24 mouse cellular contexts compared by ENCODE assay signal in the genomic region with DNA sequence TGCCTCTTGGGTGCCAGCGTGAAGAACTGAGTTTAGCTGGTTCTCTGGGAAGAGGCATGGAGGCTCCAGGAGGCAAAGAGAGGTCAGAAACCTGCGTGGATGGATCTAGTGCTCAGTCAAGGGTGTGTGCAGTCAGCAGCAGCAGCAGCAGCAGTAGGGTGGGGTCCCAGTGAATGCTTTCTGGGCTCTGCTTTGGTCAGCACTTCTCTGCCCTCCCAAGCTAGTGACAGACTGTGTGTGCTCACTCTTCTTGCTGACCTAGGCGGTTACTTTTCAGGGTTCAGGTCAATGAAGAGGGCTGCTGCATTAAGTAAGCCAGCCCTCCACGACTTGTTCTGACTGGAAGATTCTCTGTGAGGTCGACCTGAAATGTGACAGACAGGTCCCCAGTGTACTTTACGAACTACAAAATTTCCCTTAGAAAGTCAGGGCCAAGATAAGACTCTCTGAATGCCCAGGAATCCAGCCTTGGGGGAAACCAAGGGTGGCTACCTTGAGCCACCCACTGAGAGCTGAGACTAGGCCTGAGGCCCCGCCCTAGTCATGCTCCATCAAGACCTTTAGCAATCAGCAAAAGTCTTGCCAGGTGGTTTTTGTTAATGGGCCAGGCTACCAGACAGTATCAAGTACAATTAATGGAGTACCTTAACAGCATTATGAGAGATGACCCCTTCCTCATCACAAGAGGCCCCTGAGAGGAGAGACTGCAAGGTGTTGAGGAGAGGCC.
DNase-seq lines count a peak whose midpoint lies in the region; ATAC-seq and TF ChIP-seq lines count a peak whose summit lies in the region.
"Had no signal": no experiment of that assay in that cellular context is flagged by ENCODE, and none has a peak within 500 bp of the region (broad histone marks: within the 10 kb centered on the region; RNA-seq: fewer than 3 reads in every experiment).

No protein-coding gene starts in this region.

- WGBS in kidney, adult 2 months: 68% methylated on average over 7 of the region's 7 CpGs
- WGBS in kidney, embryonic 16.5 days: 62% methylated on average over 7 of the region's 7 CpGs
- WGBS in kidney, embryonic 15.5 days: 69% methylated on average over 7 of the region's 7 CpGs

- H3K36me3 ChIP-seq in kidney, adult 2 months (ENCODE audit: control insufficient read depth, insufficient read depth, low read length): no peaks in the 10 kb centered on the region
- no peaks in the 10 kb centered on the region for H3K36me3 ChIP-seq in kidney, embryonic 16.5 days (ENCODE audit: insufficient read depth, low read length)
- H3K36me3 ChIP-seq in kidney, embryonic 15.5 days: no peaks in the 10 kb centered on the region
- no peaks in the 10 kb centered on the region for H3K36me3 ChIP-seq in ES-E14 (ENCODE audit: control insufficient read depth, insufficient read depth, low read length, poor library complexity, severe bottlenecking)
- H3K36me3 ChIP-seq: embryonic facial prominence, embryonic 12.5 days; embryonic facial prominence, embryonic 15.5 days; G1E; hindbrain, embryonic 12.5 days; hindbrain, embryonic 15.5 days had no signal

- no peak overlapping the region for H3K4me3 ChIP-seq in kidney, adult 2 months (ENCODE audit: insufficient read depth, low read depth, low read length)
- H3K4me3 ChIP-seq in kidney, embryonic 16.5 days (ENCODE audit: low read length): no peak overlapping the region
- H3K4me3 ChIP-seq in kidney, embryonic 15.5 days (replicated peaks): no peak overlapping the region
- H3K4me3 ChIP-seq in ES-E14 (ENCODE audit: insufficient read depth in 1 of 2, low read depth in 1 of 2, low read length in 2 of 2, poor library complexity in 1 of 2, severe bottlenecking in 1 of 2): no peak overlapping the region
- H3K4me3 ChIP-seq: embryonic facial prominence, embryonic 12.5 days; embryonic facial prominence, embryonic 15.5 days; gastrocnemius, adult 2 months; hindbrain, embryonic 12.5 days; hindbrain, embryonic 15.5 days had no signal

- no peak for TF ChIP-seq POLR2A in kidney, adult 2 months (IDR thresholded peaks at IDR 0.05; ENCODE audit: low read depth, low read length)

- H3K4me1 ChIP-seq in kidney, adult 2 months (ENCODE audit: control insufficient read depth, insufficient read depth, low read length): peaks cover 11% of the 10 kb centered on the region
- H3K4me1 ChIP-seq in kidney, embryonic 16.5 days (ENCODE audit: insufficient read depth, low read length): peaks cover 32% of the 10 kb centered on the region
- peaks cover 52% of the 10 kb centered on the region for H3K4me1 ChIP-seq in kidney, embryonic 15.5 days
- peaks cover 0 to 6% of the 10 kb centered on the region in 2 experiments; a peak in 2 of 4 replicates for H3K4me1 ChIP-seq in ES-E14 (ENCODE audit: control insufficient read depth in 2 of 2, insufficient read depth in 2 of 2, low read length in 2 of 2, poor library complexity in 1 of 2)

- H3K4me2 ChIP-seq in kidney, embryonic 16.5 days (replicated peaks; ENCODE audit: low read depth, low read length): no peak overlapping the region
- no peak overlapping the region for H3K4me2 ChIP-seq in kidney, embryonic 15.5 days
- H3K4me2 ChIP-seq: embryonic facial prominence, embryonic 12.5 days; embryonic facial prominence, embryonic 15.5 days; heart, embryonic 11.5 days; hindbrain, embryonic 12.5 days; hindbrain, embryonic 15.5 days had no signal

- H3K9me3 ChIP-seq in kidney, embryonic 16.5 days (ENCODE audit: low read length): no peaks in the 10 kb centered on the region
- H3K9me3 ChIP-seq in kidney, embryonic 15.5 days (replicated peaks): no peaks in the 10 kb centered on the region
- no peaks in the 10 kb centered on the region for H3K9me3 ChIP-seq in ES-E14 (ENCODE audit: control insufficient read depth, insufficient read depth, low read depth, low read length)
- H3K9me3 ChIP-seq: embryonic facial prominence, embryonic 12.5 days; embryonic facial prominence, embryonic 15.5 days; hindbrain, embryonic 12.5 days; hindbrain, embryonic 15.5 days had no signal

- H3K27me3 ChIP-seq in kidney, adult 2 months (replicated peaks; ENCODE audit: control insufficient read depth, insufficient read depth, low read length): no peaks in the 10 kb centered on the region; the same call in 1 of the 2 replicates
- 0 out of 2 replicates have a peak, but pooled peaks cover under 1% of the 10 kb centered on the region for H3K27me3 ChIP-seq in kidney, embryonic 16.5 days (ENCODE audit: insufficient read depth, low read length)
- H3K27me3 ChIP-seq in kidney, embryonic 15.5 days: 0 out of 2 replicates have a peak, but pooled peaks cover under 1% of the 10 kb centered on the region
- H3K27me3 ChIP-seq: embryonic facial prominence, embryonic 12.5 days; embryonic facial prominence, embryonic 15.5 days; hindbrain, embryonic 15.5 days had no signal

- in situ Hi-C loops in ES-E14 (cut with MboI; ENCODE audit: low sequenced_read_pairs in 2 of 2, unreplicated experiment in 2 of 2): no loop called here

- no peak for TF ChIP-seq CTCF in kidney, adult 2 months (conservative IDR thresholded peaks at IDR 0.05; ENCODE audit: insufficient read depth, insufficient read length, low read depth, low read length)

- ATAC-seq in kidney, embryonic 16.5 days (ENCODE audit: low FRiP score, low TSS enrichment): no peak
- ATAC-seq in kidney, embryonic 15.5 days (replicated peaks; ENCODE audit: low FRiP score): no peak
- ATAC-seq: forebrain, embryonic 14.5 days; forebrain, postnatal 0 days; Patski had no signal

- H3K27ac ChIP-seq in kidney, adult 2 months (ENCODE audit: insufficient read depth, low read depth, low read length): no peak overlapping the region
- H3K27ac ChIP-seq in kidney, embryonic 16.5 days (ENCODE audit: low read length): no peak overlapping the region
- no peak overlapping the region for H3K27ac ChIP-seq in kidney, embryonic 15.5 days
- no peak overlapping the region for H3K27ac ChIP-seq in ES-E14 (ENCODE audit: insufficient read depth, low read depth, low read length, poor library complexity, severe bottlenecking)
- H3K27ac ChIP-seq: embryonic facial prominence, embryonic 12.5 days; embryonic facial prominence, embryonic 15.5 days; hindbrain, embryonic 12.5 days; hindbrain, embryonic 15.5 days had no signal

- no peak overlapping the region for H3K9ac ChIP-seq in kidney, embryonic 16.5 days (replicated peaks; ENCODE audit: low read length)
- H3K9ac ChIP-seq in kidney, embryonic 15.5 days: no peak overlapping the region
- no peak overlapping the region for H3K9ac ChIP-seq in ES-E14 (ENCODE audit: insufficient read depth, low read depth, low read length, poor library complexity, severe bottlenecking)
- H3K9ac ChIP-seq: embryonic facial prominence, embryonic 12.5 days; embryonic facial prominence, embryonic 15.5 days; forebrain, postnatal 0 days; hindbrain, embryonic 12.5 days; hindbrain, embryonic 15.5 days had no signal

- peak; percentile 62 for DNase-seq in adrenal gland, postnatal 14 days
- DNase-seq in adrenal gland, adult 18-20 months (ENCODE audit: low spot score in 2 of 2): no peak
- DNase-seq in kidney, adult 2 months: peak; percentile 55
- peak; percentile 28 to 55 for DNase-seq in kidney, postnatal 36 days
- no peak for DNase-seq in ES-E14 (ENCODE audit: low read depth, low spot score)
- no peak for DNase-seq in neural tube, embryonic 10.5 days (ENCODE audit: extremely low spot score, low spot score)
- DNase-seq: adrenal gland, adult 8-10 months; adrenal gland, postnatal 36 days; cerebellum, adult 18-20 months; cerebellum, adult 9-11 months; forebrain, postnatal 0 days; gastrocnemius, postnatal 14 days; heart, adult 11 months had no signal

TF ChIP-seq in ES-E14, 5 proteins besides CTCF, POLR2A, EP300 and RAD21:
- TF ChIP-seq HCFC1 (IDR thresholded peaks at IDR 0.05; ENCODE audit: borderline replicate concordance, insufficient read depth, low read length) (no peak), CHD2 (IDR thresholded peaks at IDR 0.05; ENCODE audit: low read depth, low read length) (no peak), MAFK (IDR thresholded peaks at IDR 0.05; ENCODE audit: insufficient read depth, low read depth, low read length) (peak; percentile 41; the same call in 1 of the 2 replicates), ZNF384 (IDR thresholded peaks at IDR 0.05; ENCODE audit: low read depth, low read length) (no peak)

Comparison
In these comparisons a context has a peak if more than half of its experiments do, and no peak if none do; other contexts are left out.
1. DNase-seq: peak in adrenal gland, postnatal 14 days (single experiment), kidney, adult 2 months (single experiment) and kidney, postnatal 36 days (2 of 2); none in adrenal gland, adult 18-20 months (0 of 2), ES-E14 (single experiment) and neural tube, embryonic 10.5 days (single experiment).